Mouse (Mus musculus) kidney, embryonic 14.5 days (tissue): ENCODE data around the gene Pkn3. TPM values are rescaled to one million over a fixed set of nuclear protein-coding genes. Genes with fewer than 3 reads are reported as not detected.

Experiments
- ATAC-seq: fragments of 200-750 bp; cut with Nextera tagmentation; 2 replicates; pipeline ENCODE4 v1.8.0; 2017; ENCODE audit warnings: moderate number of reproducible peaks, mild to moderate bottlenecking, moderate TSS enrichment, moderate library complexity; ENCODE audit not compliant: low FRiP score, low TSS enrichment
- H3K27ac ChIP-seq: fragments of 300-500 bp; sonication (generic); 2 replicates; pipeline ENCODE4 v1.5.1; 2014; ENCODE audit warnings: low read depth, mild to moderate bottlenecking, low read length, moderate library complexity, mixed read lengths
- H3K27me3 ChIP-seq: fragments of 300-500 bp; sonication (generic); 2 replicates; pipeline ENCODE4 v1.6.1; 2014; ENCODE audit warnings: mild to moderate bottlenecking, low read length; ENCODE audit not compliant: control insufficient read depth, insufficient read depth
- H3K36me3 ChIP-seq: fragments of 300-500 bp; sonication (generic); 2 replicates; pipeline ENCODE4 v1.6.1; 2014; ENCODE audit warnings: low read length, mixed read lengths; ENCODE audit not compliant: control insufficient read depth, insufficient read depth
- H3K4me1 ChIP-seq: fragments of 300-500 bp; sonication (generic); 2 replicates; pipeline ENCODE4 v1.6.1; 2014; ENCODE audit warnings: low read length, mixed read lengths; ENCODE audit not compliant: control insufficient read depth, insufficient read depth
- H3K4me2 ChIP-seq: fragments of 300-500 bp; sonication (generic); replicated peaks from 2 replicates; pipeline ENCODE4 v1.6.1; 2014; ENCODE audit warnings: low read depth, mild to moderate bottlenecking, low read length
- H3K4me3 ChIP-seq: fragments of 300-500 bp; sonication (generic); 2 replicates; pipeline ENCODE4 v1.5.1; 2014; ENCODE audit warnings: mild to moderate bottlenecking, low read length
- H3K9ac ChIP-seq: fragments of 300-500 bp; sonication (generic); 2 replicates; pipeline ENCODE4 v1.6.1; 2014; ENCODE audit warnings: low read depth, mild to moderate bottlenecking, low read length, moderate library complexity
- H3K9me3 ChIP-seq: fragments of 300-500 bp; sonication (generic); 2 replicates; pipeline ENCODE4 v1.6.1; 2016; ENCODE audit warnings: low read length; ENCODE audit not compliant: control insufficient read depth
- WGBS: fragments of 180-500 bp; shearing (Covaris S2); extraction: QIAGEN DNeasy Blood & Tissue Kit; methylation state at CpG from one replicate; pipeline ENCODE4 v1.1.7; 2014; 5-methylcytosine and 5-hydroxymethylcytosine counted together
- polyA plus RNA-seq: library from polyadenylated mRNA; unstranded; fragments of >200 nt; fragmentation: Nextera tagmentation; extraction: Ambion mirVana; gene quantifications from 2 replicates; pipeline ENCODE4 v1.2.1, GENCODE M21; 2014

Gene Pkn3
- polyA plus RNA-seq, 1 experiment from 2014 or later = 9.1 TPM

GRCm38 (mm10) chr2:30061215-30062166, 16.0 kb upstream of the Pkn3 start:
- peaks cover 19% of the 10 kb centered on the region for H3K4me1 ChIP-seq
- H3K27me3 ChIP-seq = no peaks in the 10 kb centered on the region
- H3K9ac ChIP-seq = peak overlapping the region; percentile 73
- ATAC-seq = peak; percentile 2; the same call in 1 of the 2 replicates
- no peaks in the 10 kb centered on the region for H3K36me3 ChIP-seq
- no peaks in the 10 kb centered on the region for H3K9me3 ChIP-seq
- H3K4me3 ChIP-seq = peak overlapping the region; percentile 68
- H3K4me2 ChIP-seq = peak overlapping the region; percentile 86
- peak overlapping the region; percentile 95 for H3K27ac ChIP-seq
- 9% methylated on average over 36 of the region's 37 CpGs for WGBS

- no peaks in the 10 kb centered on the region for H3K36me3 ChIP-seq
- peak overlapping the region; percentile 68 for H3K4me3 ChIP-seq
- peak overlapping the region; percentile 95 for H3K27ac ChIP-seq
- peaks cover 15% of the 10 kb centered on the region for H3K4me1 ChIP-seq
- H3K9ac ChIP-seq = peak overlapping the region; percentile 73
- WGBS = under 1% methylated on average over 40 of the region's 40 CpGs
- H3K27me3 ChIP-seq = no peaks in the 10 kb centered on the region
- peak overlapping the region; percentile 86 for H3K4me2 ChIP-seq
- no peaks in the 10 kb centered on the region for H3K9me3 ChIP-seq
- ATAC-seq = peak; percentile 25; the same call in 1 of the 2 replicates
Measured at GRCm38 (mm10) chr2:30062249-30063093, 15.0 kb upstream of the Pkn3 start.

GRCm38 (mm10) chr2:30063235-30063634, 14.2 kb upstream of the Pkn3 start:
- WGBS = 2% methylated on average over 8 of the region's 8 CpGs
- Histone ChIP-seq H3K4me3 (peak overlapping the region; percentile 68), H3K27me3 (no peaks in the 10 kb centered on the region), H3K9ac (peak overlapping the region; percentile 73), H3K4me1 (peaks cover 18% of the 10 kb centered on the region), H3K36me3 (peaks cover 4% of the 10 kb centered on the region), H3K27ac (peak overlapping the region; percentile 95), H3K9me3 (no peaks in the 10 kb centered on the region), H3K4me2 (peak overlapping the region; percentile 86)
- ATAC-seq = no peak

DNA sequence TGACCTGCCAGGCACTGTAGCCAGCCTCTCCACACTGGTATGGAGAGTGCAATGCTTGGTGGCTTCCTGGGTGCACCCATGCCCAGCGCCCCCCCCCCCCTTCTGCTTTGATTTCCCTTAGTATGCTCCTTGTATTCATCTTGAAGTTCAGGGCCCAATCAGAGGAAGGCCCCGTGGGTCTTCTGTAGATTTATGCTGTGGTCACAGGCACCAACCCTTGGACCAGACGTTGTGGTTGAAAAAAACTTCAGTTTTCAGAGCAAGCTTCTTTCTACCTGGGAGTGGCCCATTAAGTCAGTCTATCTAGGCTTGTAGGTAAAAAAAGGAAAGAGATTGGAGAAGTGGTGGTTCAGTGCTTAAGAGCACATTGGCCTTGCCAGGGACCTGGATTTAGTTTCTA, 13.7 kb upstream of the Pkn3 start:
- H3K4me1 ChIP-seq = peaks cover 22% of the 10 kb centered on the region
- WGBS = 7% methylated on average over 3 of the region's 3 CpGs
- H3K9ac ChIP-seq = peak overlapping the region; percentile 73
- H3K36me3 ChIP-seq = peaks cover 10% of the 10 kb centered on the region
- H3K27ac ChIP-seq = no peak overlapping the region; the same call in 1 of the 2 replicates
- peak overlapping the region; percentile 86 for H3K4me2 ChIP-seq
- no peak for ATAC-seq
- H3K9me3 ChIP-seq = no peaks in the 10 kb centered on the region
- H3K27me3 ChIP-seq = no peaks in the 10 kb centered on the region
- peak overlapping the region; percentile 68 for H3K4me3 ChIP-seq

DNA sequence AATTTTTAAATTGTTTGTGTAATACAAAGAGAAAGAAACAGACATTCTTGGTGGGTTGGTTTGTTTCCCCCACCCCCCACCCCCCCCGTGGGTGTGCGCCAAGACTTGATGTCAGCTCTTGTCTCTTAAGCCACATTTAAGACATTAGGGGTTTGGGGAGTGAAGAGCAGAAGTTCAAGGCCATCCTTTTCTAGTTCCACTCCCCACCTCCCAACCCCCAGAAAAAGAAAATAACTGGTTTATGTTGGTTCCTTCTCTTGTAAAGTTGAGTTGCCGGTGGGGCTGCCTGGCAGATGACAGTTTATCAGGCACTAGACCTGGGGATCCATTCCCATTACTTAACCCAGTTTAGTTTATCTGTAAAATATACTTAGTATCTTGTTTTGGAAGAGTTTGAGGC, 13.2 kb upstream of the Pkn3 start:
- 47% methylated on average over 3 of the region's 3 CpGs for WGBS
- no peak overlapping the region for H3K27ac ChIP-seq
- H3K27me3 ChIP-seq = no peaks in the 10 kb centered on the region
- H3K4me3 ChIP-seq = no peak overlapping the region
- ATAC-seq = no peak
- H3K4me1 ChIP-seq = peaks cover 22% of the 10 kb centered on the region
- no peaks in the 10 kb centered on the region for H3K9me3 ChIP-seq
- peak overlapping the region; percentile 86 for H3K4me2 ChIP-seq
- peak overlapping the region; percentile 73; the same call in 1 of the 2 replicates for H3K9ac ChIP-seq
- H3K36me3 ChIP-seq = peaks cover 15% of the 10 kb centered on the region

- peak overlapping the region; percentile 100 for H3K4me3 ChIP-seq
- under 1% methylated on average over 65 of the region's 101 CpGs for WGBS
- H3K4me1 ChIP-seq = peaks cover 22% of the 10 kb centered on the region
- ATAC-seq = peak; percentile 93
- H3K9ac ChIP-seq = peak overlapping the region; percentile 97
- H3K9me3 ChIP-seq = no peaks in the 10 kb centered on the region
- peaks cover 29% of the 10 kb centered on the region for H3K36me3 ChIP-seq
- peak overlapping the region; percentile 44 for H3K4me2 ChIP-seq
- H3K27ac ChIP-seq = peak overlapping the region; percentile 99
- no peaks in the 10 kb centered on the region for H3K27me3 ChIP-seq
Measured at GRCm38 (mm10) chr2:30066046-30066901, 11.2 kb upstream of the Pkn3 start.

DNA sequence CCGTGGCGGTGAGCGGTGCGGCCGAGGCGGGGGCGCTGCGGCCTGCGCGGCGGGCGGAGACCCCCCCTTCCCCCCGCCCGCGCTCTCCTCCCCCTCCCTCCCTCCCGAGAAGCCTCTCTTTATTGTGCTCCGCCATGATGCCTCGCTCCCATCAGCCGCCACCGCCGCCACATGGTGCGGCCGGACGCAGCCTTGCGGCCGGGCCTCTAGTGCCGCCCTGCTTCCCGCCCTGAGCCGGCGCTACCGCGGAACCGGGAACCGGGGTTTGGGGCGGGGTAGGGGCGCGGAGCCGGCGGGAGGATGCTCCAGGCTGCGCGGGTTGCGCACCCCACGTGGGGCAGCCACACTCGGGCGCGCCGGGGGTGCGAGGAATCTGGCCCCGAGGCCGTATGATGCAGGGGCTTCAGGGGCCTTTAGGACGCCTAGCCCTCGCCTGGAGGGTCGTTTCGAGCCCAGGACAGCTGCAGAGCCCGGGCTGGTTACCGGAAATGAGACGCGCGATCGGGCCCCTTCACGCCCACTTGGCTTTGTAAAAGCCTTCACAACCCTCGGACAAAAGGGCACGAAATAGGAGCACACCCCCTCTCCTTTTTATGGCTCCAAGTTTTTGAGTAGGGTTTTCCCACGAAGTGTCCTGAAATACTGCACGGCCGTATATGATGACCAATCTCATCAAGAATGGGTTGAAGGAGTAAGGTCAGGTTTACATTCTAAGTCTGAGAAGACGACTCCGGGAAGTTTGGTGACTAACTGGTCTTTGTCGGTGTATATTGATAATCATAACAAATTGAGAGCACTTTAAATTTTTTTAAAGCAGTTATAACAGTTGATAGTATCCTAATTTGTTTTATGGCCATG, 10.2 kb upstream of the Pkn3 start:
- no peaks in the 10 kb centered on the region for H3K9me3 ChIP-seq
- peak overlapping the region; percentile 97 for H3K9ac ChIP-seq
- peak; percentile 16 for ATAC-seq
- H3K4me1 ChIP-seq = peaks cover 22% of the 10 kb centered on the region
- no peaks in the 10 kb centered on the region for H3K27me3 ChIP-seq
- H3K4me2 ChIP-seq = peak overlapping the region; percentile 85
- WGBS = under 1% methylated on average over 48 of the region's 69 CpGs
- H3K36me3 ChIP-seq = peaks cover 32% of the 10 kb centered on the region
- H3K4me3 ChIP-seq = peak overlapping the region; percentile 100
- peak overlapping the region; percentile 99 for H3K27ac ChIP-seq
